Mouse (Mus musculus) spleen, adult 18-20 months (tissue): Measurements from ENCODE around the gene Tbc1d10b.
"Not testable (repeated sequence)": the region's sequence is repeated elsewhere in the genome, so short reads cannot be mapped to it uniquely, and the experiment has no call there.

Experiments used
- DNase-seq, 2 experiments: peaks; one replicate each; pipeline ENCODE4 v3.0.0; 2022; ENCODE audit warnings: mixed read lengths in 2 of 2

Gene Tbc1d10b

DNA sequence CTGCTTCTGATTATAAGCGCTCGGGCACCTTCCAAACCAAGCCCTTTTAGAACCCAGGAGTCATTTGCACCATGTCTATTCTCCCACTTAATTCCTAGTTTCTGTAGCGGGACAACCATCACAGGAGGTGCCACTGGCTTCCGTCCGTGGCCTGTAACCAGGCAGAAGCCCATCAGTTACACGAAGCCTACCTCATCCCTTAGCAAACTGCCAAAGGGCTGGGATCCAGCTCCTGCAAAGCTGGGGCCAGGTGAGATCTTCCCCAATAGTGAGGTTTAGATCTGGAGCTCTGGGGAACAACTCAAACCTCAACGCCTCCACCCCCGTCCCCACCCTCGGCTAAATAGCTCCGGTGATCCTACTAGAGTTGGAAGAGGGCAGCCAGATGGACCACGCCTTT, 11.8 kb downstream of the Tbc1d10b start:
- DNase-seq = no peak

DNA sequence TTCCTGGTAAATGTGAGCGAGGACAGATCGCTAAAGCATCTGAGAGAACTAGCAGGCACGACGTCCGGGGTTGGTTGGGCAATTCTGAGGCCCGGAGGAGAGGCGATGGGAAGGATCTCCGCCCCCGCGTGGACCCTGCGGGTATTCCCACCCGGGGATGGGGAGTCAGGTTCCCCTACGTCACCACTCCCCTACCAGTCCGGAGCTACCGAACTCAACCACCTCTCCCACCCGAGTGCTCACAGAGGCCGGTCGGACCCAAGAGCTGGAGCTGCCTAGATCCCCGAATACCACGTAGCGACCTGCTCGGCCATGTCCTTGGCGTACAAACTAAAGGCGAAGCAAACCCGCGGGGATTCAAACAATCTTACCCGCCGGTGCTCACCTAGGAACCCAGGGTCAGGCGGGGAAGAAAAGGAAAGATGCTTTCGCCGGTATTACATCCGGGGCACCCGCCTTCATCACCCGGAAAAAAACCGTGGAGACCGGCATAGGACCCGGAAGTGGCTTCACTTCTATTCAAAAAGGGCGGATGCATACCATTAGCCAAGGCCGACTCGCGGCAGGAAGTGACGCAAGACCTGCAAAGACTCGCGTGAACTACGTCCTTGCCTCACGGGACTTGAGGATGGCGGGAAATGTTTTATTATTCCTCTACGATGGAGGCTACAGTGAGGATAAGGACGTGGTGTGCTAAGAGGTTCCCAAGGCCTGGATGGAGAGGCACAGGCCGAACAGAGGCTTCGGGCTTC, 12.5 kb downstream of the Tbc1d10b start, which contains the start of gene Cd2bp2:
TSS of gene Cd2bp2 (minus strand) at position 507 of the 752 bp plus-strand sequence.
- DNase-seq = peak; percentile 86 to 87

DNA sequence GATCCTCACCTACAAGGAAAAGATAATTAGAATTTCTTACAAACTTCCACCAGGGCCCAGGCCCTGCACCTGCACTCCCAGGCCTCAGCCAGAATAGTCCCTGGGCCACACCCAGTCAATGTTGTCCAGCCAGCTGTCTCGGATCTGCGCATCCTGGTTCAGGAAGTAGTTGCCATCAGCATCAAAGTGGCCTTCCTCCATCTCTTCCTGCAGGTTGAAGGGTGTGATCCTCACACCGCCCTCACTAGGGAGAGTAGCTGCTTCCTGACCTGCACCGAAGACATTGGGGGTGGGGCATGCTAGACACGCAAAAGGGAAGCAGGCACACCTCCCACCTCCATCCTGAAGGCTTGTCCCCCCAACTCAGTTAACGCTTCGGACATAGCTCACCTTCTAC, 13.6 kb downstream of the Tbc1d10b start:
- DNase-seq = no peak

DNA sequence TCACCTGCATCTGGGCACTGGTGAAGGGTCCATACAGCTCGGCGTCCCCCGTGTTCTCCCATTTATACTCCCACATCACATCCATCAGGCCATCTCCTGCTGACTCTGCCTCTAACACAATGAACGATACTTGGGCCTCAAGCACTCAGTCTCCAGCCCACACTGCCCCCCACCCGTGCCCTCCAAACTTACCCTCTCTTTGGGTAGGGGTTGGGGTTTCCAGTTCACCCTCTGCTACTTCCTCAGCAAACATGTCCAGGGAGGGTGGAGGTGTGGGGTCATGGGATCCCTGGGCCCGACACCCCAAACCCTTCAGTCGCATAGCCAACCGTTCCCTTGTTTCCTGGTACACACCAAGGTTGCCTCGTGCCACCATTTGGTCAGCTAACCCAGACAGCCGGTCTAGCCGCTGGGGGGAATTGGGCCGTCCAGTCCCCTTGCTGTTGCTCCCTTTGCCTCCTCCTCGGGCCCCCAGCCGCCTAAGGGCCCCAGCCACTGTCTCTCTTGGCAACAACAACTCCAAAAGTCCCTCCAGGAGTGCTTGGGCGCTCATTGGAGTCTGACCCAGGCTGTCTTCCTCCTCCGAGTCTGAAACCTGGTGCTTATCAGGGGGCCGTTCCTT, 14.1 kb downstream of the Tbc1d10b start:
- no peak for DNase-seq

DNA sequence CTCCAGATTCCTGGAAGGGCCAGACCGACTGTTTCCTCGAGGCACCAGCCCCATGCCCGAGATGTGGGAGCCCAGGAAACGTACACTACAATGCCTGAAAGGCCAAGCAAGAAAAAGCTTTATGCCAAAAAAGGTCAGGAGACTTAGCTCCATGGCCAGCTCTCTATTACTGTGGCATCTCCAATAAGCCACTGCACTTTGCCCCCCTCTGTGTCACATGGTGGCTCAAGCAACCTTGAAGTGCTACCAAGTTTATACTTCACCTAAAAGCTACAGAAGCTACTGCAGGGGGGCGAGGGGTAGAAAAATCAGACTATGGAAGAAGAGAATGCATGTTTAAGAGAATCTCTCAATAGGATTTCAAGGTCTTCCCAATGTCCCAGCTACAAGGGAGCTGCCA, 15.3 kb downstream of the Tbc1d10b start:
- no peak for DNase-seq

DNA sequence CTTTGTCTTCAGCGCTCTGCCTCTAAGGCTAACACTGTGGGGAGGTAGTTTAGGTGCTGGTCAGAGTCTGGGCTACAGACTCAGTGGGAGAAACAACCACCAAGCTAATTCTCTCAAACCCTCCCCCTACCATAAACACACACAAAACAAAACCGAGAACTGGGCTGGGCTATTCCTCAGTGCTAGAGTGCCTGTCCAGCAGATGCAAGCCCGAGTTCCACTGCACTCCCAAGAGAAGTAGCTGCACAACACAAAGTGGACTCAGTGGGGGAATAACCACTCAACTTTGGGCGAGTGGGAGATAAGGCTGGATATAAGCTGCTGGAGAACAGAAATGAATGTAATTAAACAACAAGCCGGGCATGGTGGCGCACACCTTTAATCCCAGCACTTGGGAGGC, 17.6 kb downstream of the Tbc1d10b start:
- DNase-seq = no peak

DNA sequence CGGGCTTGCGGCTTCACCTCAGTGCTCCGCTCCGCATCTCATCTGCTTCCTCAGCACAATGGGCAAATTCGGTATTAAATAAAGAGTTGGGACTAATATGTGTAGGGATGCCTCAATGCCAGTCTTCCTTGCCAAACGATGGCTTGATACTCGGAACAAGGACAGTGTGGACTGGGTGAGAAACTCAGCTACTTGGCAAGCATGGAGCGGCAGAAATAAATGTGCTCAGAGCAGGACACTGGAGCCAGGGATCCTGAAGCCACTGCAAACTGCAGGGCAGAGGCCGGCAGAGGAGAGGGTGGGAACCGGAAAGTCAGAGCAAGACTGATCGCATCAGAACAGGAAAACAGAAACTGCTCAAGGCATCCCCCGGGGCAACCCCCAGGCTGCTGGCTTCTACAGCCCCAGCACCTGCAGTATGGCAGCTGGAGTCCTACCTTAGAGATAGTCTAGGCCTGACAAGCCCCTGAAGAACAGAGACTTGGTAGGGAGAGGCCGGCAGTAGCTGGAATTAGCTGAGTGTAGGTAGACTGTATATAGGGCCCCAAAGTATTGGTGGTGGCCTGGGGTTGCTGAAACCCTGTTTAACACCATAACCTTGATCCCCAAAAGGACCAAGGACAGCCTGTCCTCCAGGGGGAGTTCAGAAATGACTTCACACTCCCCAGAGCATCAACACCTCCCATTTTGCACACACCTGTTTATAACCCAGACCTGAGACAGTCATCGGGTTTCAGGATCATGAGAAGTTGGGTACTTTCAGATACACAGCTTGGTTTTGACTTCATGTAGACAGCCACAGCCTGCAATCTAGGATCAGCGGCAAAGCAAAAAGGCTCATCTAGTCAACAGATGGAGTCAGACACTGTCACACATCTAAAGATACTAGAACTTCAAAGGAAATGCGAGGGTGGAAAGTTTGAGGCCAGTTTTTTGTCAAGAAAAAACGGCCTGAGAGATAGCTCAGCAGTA, 19.7 kb downstream of the Tbc1d10b start:
- no peak for DNase-seq

DNA sequence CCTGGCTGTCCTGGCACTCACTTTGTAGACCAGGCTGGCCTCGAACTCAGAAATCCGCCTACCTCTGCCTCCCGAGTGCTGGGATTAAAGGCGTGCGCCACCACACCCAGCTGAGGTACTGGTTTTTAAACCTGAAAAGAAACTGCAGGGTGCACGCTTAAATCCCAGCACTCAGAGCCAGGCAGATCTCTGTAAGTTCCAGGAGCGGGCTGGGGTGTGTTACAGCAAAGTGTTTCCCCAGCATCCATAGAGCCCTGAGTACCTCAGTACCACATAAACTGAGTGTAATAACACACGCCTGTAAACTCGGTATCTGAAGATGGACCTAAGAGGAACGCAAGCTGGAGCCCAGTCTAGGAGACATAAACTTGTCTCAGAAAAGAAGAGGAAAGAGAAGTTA, 20.9 kb downstream of the Tbc1d10b start:
- no peak for DNase-seq

DNA sequence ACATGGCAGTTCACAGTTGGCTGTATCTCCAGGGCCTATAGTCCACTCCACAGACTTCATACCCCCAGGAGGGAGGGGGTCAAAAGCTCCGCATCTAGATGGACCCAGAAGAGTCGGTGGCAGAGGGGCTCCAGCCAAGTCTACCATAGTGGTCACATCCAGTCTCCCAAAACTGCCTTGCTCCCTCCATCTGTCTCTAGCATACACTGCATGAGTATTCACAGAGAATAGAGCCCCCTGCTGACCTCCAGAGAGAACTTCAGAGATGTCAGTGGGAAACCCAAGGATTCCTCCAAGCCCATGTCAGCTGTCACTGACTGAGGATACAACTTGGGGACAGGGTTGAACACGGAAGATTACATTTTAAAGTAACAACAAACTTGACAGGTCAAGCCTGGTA, 22.7 kb downstream of the Tbc1d10b start:
- no peak for DNase-seq

DNA sequence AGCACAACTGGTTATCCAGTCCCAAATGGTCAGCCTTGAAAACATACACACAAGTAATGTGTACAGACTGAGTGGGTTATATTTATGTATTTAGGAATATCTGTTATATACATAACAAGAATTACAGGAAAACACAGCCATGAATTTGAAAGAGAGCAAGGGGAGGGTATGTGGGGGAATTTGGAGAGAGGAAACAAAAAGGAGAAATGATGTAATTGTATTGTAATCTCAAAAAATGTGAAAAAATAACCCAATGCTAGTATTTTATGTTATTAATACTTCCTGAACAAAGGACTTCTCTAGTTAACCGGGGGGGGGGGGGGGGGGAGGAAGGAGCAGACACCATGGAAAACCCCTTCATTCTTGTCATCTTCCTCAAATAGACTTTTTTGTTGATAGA, 23.5 kb downstream of the Tbc1d10b start:
- DNase-seq = no peak

DNA sequence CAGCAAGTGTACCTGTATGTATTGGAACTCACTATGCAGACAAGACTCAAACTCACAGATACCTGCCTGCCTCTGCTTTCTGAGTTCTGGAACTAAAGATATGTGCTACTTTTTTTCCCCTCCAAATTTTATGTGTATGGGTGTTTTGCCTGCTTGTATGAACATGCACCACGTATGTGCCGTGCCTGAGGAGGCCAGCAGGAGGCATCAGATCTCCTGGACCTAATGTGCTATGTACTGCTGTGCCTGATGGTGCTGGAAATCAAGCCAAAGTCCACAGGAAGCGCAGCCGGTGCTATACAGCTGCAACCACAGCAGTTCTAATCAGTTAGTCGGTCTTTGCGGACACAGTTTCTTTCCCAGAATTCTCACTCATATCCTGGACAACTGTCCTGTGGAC, 24.4 kb downstream of the Tbc1d10b start:
- DNase-seq = no peak

DNA sequence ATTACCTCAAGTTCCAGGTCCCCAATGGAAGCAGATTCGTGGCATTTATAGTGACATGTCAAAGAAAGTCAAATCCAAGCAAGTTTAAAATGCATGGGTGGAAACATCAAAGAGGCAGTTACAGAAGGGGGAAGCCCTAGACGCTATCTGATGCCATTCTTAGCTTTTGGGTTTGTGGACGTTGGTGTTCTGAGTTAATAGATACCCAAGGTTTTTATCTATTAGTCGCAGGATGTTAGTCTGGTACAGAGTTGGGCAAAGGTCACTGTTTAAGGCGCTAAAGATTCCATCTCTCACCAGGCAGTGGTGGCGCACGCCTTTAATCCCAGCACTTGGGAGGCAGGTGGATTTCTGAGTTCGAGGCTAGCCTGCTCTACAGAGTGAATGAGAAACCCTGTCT, 24.9 kb downstream of the Tbc1d10b start:
- no peak for DNase-seq

DNA sequence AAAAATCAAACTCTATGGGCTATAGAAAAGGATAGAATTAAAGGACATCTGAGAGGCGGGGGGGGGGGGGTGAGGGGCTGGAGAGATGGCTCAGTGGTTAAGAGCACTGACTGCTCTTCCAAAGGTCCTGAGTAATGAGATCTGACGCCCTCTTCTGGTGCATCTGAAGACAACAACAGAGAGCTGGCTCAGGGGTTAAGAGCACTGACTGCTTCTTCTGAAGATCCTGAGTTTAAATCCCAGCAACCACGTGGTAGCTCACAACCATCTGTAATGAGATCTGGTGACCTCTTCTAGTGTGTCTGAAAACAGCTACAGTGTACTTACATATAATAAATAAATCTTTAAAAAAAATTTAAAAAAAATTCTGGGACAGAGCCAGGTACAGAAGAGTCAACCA, 26.5 kb downstream of the Tbc1d10b start:
- not testable (repeated sequence) for DNase-seq

DNA sequence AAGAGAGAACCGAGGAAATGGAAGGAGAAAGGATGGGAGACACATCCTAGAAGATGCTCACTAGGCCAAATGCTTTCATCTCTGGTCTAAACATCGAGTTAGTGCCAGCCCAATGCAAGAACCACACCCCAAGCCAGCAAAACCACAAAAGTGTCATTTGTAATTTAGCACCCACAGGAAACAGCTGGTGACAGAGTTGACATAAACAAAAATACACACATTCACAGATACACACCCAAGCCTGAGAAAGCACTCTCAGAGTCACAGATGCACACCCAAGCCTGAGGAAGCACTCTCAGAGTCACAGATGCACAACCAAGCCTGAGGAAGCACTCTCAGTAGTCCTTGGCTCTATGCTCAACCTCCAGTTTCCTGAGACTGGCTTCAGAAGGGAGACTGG, 27.5 kb downstream of the Tbc1d10b start:
- DNase-seq = no peak

DNA sequence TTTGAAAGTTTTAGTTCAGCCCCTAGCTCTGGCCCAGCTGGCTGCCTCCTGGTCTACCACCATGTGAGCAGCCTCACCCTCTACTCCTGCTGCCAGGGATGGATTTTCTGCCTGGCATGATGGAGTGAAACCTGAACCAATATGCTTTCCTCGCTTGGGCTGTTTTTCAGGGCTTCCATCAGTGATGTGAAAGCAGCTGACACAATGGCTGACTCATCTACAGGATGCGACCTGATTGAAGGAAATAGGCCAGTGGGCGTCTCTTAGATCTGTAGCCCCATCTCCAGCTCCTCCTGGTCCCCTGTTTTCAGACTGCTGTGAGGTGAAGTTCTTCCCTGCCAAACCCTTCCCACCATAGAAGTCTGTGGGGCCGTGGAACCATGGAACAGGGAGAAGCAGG, 31.3 kb downstream of the Tbc1d10b start:
- no peak for DNase-seq

DNA sequence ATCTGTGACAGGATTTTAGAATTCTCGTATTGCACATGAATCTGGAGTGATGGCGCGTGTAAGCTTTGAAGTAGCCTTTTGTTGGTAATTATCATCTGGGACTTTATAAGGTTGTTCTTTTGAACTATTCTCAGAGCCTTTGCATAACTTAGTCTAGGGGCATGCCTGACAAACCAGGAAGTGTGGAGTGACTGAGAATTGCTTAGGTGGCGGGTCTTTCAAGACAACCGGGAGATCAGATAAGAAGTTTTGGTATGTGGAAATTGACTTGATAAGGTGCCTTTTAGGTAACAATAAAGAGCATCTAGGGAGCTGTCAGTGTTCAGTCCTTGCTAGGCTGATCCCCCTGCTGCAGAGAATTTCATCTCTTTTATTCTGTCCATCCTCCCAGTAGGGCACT, 41.8 kb downstream of the Tbc1d10b start:
- no peak for DNase-seq

DNA sequence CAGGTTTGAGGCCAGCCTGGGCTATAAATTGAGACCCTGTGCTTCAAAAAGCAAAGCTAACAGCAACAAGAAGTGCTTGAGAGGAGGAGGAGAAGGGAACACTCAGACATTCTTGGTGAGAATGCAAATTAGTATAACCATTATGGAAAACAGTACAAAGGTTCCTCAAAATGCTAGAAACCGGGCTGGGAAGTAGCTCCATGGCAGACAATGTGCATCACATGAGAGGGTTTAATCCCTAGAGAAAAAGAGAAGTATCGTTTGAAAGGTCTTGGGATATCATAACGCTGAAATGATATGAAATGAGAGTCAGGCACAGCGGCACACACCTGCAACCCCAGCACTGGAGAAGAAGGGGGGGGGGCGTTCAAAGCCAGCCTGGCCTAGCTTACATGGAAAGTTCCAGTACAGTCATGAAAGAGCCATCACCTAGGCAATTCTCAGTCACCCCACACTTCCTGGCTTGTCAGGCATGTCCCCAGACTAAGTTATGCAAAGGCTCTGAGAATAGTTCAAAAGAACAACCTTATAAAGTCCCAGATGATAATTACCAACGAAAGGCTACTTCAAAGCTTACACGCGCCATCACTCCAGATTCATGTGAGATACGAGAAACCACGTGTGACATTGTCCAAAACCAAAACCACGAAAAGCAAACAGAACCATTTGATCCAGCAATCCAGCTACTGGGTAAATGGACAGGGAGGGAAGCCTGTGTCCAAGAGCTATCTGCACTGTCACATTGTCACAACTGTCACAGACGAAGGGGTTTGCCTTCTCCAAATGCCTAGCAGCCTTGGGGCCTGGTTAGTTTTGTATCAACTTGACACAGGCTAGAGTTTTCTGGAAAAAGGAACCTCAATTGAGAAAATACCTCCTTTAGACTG, 42.4 kb downstream of the Tbc1d10b start:
- DNase-seq = no peak

DNA sequence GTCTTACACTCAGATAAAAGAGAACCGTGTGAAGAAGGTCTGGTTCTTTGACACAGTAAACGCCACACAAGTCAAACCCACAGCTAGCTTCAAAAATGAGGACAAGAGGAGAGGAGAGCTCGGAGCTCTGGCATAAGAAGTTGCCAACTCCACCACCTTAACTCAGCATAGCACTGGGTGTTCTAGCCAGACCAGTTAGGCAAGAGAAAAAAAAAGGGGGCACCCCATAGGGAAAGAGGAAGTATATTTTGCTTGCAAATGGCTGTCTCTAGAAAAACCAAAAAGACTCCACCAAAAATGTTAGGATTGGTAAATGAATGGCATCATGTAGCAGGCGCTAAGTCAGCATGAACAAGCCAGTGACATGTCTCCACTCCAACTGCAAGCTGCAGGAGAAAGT, 44.3 kb downstream of the Tbc1d10b start:
- no peak for DNase-seq

DNA sequence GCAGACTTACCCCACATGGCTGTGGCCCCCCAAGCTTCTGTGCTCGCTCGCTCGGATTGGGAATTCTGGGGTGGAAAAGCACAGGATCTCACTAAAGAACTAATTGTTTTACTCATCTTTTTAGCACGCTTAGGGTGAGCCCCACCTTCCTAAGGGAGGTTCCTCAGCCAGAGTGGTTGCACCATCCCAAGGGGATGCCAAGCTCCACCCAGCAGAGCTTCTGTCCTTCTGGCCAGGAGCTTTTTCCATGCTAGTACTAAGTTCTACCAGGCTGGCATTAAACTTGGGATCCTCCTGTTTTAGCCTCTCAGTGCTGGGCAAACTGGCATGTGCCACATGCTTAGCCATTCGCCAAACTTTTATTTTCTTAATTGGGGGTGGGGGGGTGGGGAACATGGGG, 45.7 kb downstream of the Tbc1d10b start:
- no peak for DNase-seq

DNA sequence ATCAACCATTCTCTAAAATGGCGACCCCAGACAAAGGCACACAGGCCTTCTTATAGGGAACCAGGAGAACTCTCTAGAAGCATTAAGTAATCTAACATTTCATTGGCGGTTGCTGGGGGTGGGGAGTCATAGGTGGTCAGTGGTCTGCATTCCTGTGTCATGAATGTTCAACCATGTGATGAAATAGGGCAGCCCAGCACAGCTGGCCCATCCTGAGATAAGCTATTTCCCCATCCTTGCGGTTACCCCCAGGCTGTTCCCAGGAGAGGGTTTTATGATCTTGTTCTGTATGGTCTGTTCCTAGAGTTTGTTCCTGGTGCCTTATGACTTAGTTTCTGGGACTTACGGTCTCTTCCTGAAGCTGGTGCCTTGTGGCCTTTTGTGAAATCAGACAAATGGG, 50.7 kb downstream of the Tbc1d10b start:
- no peak for DNase-seq

DNA sequence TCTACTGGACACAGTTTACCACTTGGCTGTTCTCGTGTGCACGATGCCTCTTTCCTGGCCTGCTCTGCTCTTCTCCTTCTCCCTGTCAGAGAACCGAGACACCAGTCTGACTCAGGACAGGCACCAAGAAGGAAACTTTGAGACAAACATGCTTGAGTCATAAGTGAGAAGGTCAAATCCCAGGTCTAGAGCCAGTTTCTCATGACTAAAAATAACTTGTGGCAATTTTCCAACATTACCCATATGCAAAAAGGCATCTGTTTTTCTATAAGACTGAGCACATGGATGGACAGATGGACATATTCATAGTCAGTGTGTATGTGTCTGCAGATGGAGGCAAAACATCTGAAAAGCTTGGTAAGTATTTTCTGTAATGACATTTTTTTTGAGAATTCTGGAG, 54.8 kb downstream of the Tbc1d10b start:
- DNase-seq = no peak

DNA sequence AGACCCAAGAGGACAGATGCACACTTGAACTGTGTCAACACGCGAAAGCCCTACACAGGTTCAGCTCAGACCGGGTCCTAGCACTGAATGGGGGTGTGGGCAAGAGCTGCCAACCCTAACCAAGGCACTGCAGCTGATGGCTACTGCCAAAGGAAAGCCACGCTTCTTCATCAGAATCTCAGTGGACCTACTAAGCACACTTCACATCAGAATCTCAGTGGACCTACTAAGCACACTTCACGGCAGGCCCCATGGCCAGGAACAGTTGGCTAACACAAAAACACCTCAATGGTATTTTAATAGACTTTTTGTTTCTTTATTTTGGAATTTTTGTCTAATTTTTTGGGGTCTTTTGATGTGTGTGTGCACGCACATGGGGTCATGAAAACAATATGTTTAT, 55.8 kb downstream of the Tbc1d10b start:
- DNase-seq = no peak

DNA sequence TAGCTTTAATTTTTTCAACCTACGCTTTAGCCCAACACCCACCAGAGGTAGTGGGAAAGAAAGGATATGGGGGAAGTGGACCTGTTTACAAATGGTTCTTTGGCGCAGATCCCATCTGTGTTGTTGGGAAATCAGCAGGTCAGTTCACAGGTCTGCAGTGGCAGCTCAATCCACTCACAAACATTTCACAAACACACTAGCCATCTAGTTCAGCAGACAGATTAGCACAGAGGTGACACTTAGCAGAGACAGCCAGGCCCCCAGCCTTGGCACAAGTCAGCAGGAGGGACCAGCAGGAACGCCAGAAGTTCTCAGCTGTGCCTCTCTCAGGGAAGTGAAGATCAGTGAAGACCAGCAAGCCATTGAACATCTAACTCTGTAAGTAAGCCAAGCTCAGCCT, 60.4 kb downstream of the Tbc1d10b start:
- no peak for DNase-seq
